In the genomic region with DNA sequence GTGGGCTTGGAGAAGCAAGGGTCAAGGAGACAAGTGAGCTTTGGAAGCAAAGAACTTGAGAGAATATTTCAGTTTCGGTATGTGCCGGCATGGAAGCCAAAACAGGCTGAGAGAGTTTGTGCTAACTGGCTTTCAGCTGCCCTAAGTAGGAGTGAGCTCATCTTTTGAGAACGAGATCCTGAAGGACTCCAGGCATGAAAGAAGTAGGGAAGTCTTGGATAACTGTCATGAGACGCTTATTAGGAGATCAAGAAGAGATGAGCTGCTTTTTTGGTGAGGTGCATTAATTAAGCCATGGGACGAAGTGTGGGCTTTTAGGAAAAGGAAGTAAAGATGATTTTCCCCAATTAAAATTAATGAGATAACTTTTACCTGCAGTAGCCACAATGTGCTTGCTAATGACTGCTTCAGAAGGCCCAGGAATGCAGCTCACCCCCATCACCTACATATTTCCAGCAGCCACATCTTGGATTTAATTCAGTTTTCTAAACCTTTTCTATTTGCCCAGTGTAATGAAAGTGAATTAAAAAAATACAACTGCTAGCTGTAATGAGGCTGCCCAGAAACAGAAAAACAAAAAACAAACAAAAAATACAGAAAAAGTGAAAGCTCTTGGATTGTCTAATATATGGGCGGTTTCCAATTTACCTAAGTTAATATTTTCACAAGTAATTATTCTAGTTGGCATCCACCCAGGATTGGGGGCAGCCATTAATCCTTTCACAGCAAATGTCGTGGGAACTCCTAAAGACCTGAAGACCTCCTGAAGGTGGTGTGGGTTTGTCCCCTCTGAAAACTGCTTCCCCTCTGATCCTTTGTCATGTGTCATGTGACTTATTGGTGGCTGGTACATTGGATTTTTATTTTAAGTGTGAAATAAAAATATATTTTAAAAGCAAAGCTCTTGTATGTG, we compare ENCODE assay signal across 20 mouse cellular contexts.
DNase-seq lines count a peak whose midpoint lies in the region; ATAC-seq lines count a peak whose summit lies in the region.
"Had no signal": no experiment of that assay in that cellular context is flagged by ENCODE, and none has a peak within 500 bp of the region (broad histone marks: within the 10 kb centered on the region; RNA-seq: fewer than 3 reads in every experiment).

No protein-coding gene starts in this region.

- no peak overlapping the region for H3K4me2 ChIP-seq in forebrain, embryonic 12.5 days
- H3K4me2 ChIP-seq in forebrain, embryonic 16.5 days (ENCODE audit: low read length) = no peak overlapping the region
- no peak overlapping the region for H3K4me2 ChIP-seq in midbrain, embryonic 12.5 days (replicated peaks)
- H3K4me2 ChIP-seq in midbrain, embryonic 14.5 days (ENCODE audit: low read length) = no peak overlapping the region
- H3K4me2 ChIP-seq in forebrain, embryonic 13.5 days = no peak overlapping the region
- H3K4me2 ChIP-seq: embryonic facial prominence, embryonic 12.5 days; heart, embryonic 11.5 days; heart, embryonic 15.5 days; hindbrain, embryonic 15.5 days had no signal

- no peak for DNase-seq in midbrain, embryonic 14.5 days
- DNase-seq in cerebellum, postnatal 25 days = no peak
- no peak for DNase-seq in urinary bladder, postnatal 36 days (ENCODE audit: low spot score in 2 of 2)
- DNase-seq: adrenal gland, adult 2 months; adrenal gland, postnatal 25 days; cerebellum, adult 11 months; cerebellum, adult 8-10 months; cerebellum, postnatal 14 days; gastrocnemius, postnatal 14 days; heart, adult 2 months had no signal

- WGBS in forebrain, embryonic 12.5 days = 55% methylated on average over 7 of the region's 7 CpGs
- 36% methylated on average over 7 of the region's 7 CpGs for WGBS in forebrain, embryonic 16.5 days
- WGBS in midbrain, embryonic 12.5 days = 70% methylated on average over 7 of the region's 7 CpGs
- 69% methylated on average over 7 of the region's 7 CpGs for WGBS in midbrain, embryonic 14.5 days
- 45% methylated on average over 7 of the region's 7 CpGs for WGBS in forebrain, embryonic 13.5 days

- H3K4me3 ChIP-seq in forebrain, embryonic 12.5 days (replicated peaks) = no peak overlapping the region
- H3K4me3 ChIP-seq in forebrain, embryonic 16.5 days (replicated peaks; ENCODE audit: low read length) = no peak overlapping the region
- no peak overlapping the region for H3K4me3 ChIP-seq in midbrain, embryonic 12.5 days
- no peak overlapping the region for H3K4me3 ChIP-seq in midbrain, embryonic 14.5 days (replicated peaks; ENCODE audit: low read depth, low read length)
- no peak overlapping the region for H3K4me3 ChIP-seq in forebrain, embryonic 13.5 days
- H3K4me3 ChIP-seq: embryonic facial prominence, embryonic 12.5 days; heart, adult 2 months; heart, embryonic 15.5 days; hindbrain, embryonic 15.5 days had no signal

- peak; percentile 76; the same call in 1 of the 2 replicates for ATAC-seq in forebrain, embryonic 12.5 days (ENCODE audit: low FRiP score)
- no peak for ATAC-seq in forebrain, embryonic 16.5 days
- peak; percentile 62; the same call in 1 of the 2 replicates for ATAC-seq in midbrain, embryonic 12.5 days (ENCODE audit: low FRiP score, low read depth)
- ATAC-seq in midbrain, embryonic 14.5 days (ENCODE audit: low FRiP score, low TSS enrichment) = no peak
- peak; percentile 83; the same call in 1 of the 2 replicates for ATAC-seq in forebrain, embryonic 13.5 days
- ATAC-seq: intestine, embryonic 16.5 days had no signal

- no peak overlapping the region for H3K9ac ChIP-seq in forebrain, embryonic 12.5 days
- H3K9ac ChIP-seq in forebrain, embryonic 16.5 days (replicated peaks; ENCODE audit: low read depth, low read length) = no peak overlapping the region
- no peak overlapping the region for H3K9ac ChIP-seq in midbrain, embryonic 12.5 days (replicated peaks)
- H3K9ac ChIP-seq in midbrain, embryonic 14.5 days (replicated peaks; ENCODE audit: low read length) = no peak overlapping the region
- H3K9ac ChIP-seq in forebrain, embryonic 13.5 days = no peak overlapping the region
- H3K9ac ChIP-seq: embryonic facial prominence, embryonic 12.5 days; heart, embryonic 15.5 days; hindbrain, embryonic 15.5 days had no signal

- no peaks in the 10 kb centered on the region for H3K27me3 ChIP-seq in forebrain, embryonic 12.5 days
- H3K27me3 ChIP-seq in forebrain, embryonic 16.5 days (replicated peaks; ENCODE audit: control insufficient read depth, insufficient read depth, low read length) = no peaks in the 10 kb centered on the region
- H3K27me3 ChIP-seq in midbrain, embryonic 12.5 days = no peaks in the 10 kb centered on the region
- H3K27me3 ChIP-seq in midbrain, embryonic 14.5 days (ENCODE audit: control insufficient read depth, insufficient read depth, low read length) = no peaks in the 10 kb centered on the region
- H3K27me3 ChIP-seq in forebrain, embryonic 13.5 days = no peaks in the 10 kb centered on the region
- H3K27me3 ChIP-seq: CH12.LX; embryonic facial prominence, embryonic 12.5 days; heart, embryonic 15.5 days; hindbrain, embryonic 15.5 days had no signal

- H3K36me3 ChIP-seq in forebrain, embryonic 12.5 days (replicated peaks) = no peaks in the 10 kb centered on the region
- no peaks in the 10 kb centered on the region for H3K36me3 ChIP-seq in forebrain, embryonic 16.5 days (ENCODE audit: control insufficient read depth, insufficient read depth)
- no peaks in the 10 kb centered on the region for H3K36me3 ChIP-seq in midbrain, embryonic 12.5 days
- no peaks in the 10 kb centered on the region for H3K36me3 ChIP-seq in midbrain, embryonic 14.5 days (ENCODE audit: control insufficient read depth, insufficient read depth, low read length)
- H3K36me3 ChIP-seq in forebrain, embryonic 13.5 days (ENCODE audit: poor library complexity, severe bottlenecking) = no peaks in the 10 kb centered on the region
- H3K36me3 ChIP-seq: embryonic facial prominence, embryonic 12.5 days; heart, embryonic 15.5 days; hindbrain, embryonic 15.5 days had no signal

- no peaks in the 10 kb centered on the region for H3K9me3 ChIP-seq in forebrain, embryonic 12.5 days
- no peaks in the 10 kb centered on the region for H3K9me3 ChIP-seq in forebrain, embryonic 16.5 days (ENCODE audit: control insufficient read depth, low read length)
- H3K9me3 ChIP-seq in midbrain, embryonic 12.5 days = no peaks in the 10 kb centered on the region
- no peaks in the 10 kb centered on the region for H3K9me3 ChIP-seq in midbrain, embryonic 14.5 days (ENCODE audit: control insufficient read depth, low read length)
- H3K9me3 ChIP-seq in forebrain, embryonic 13.5 days (replicated peaks) = no peaks in the 10 kb centered on the region
- H3K9me3 ChIP-seq: embryonic facial prominence, embryonic 12.5 days; heart, embryonic 15.5 days; hindbrain, embryonic 15.5 days had no signal

- H3K27ac ChIP-seq in forebrain, embryonic 12.5 days = peak overlapping the region; percentile 78
- H3K27ac ChIP-seq in forebrain, embryonic 16.5 days (ENCODE audit: low read length) = no peak overlapping the region
- H3K27ac ChIP-seq in midbrain, embryonic 12.5 days (replicated peaks) = no peak overlapping the region
- no peak overlapping the region for H3K27ac ChIP-seq in midbrain, embryonic 14.5 days (replicated peaks; ENCODE audit: low read depth, low read length)
- H3K27ac ChIP-seq in forebrain, embryonic 13.5 days = peak overlapping the region; percentile 48; the same call in 1 of the 2 replicates
- H3K27ac ChIP-seq: embryonic facial prominence, embryonic 12.5 days; heart, adult 2 months; heart, embryonic 15.5 days; hindbrain, embryonic 15.5 days had no signal

- no peaks in the 10 kb centered on the region for H3K4me1 ChIP-seq in forebrain, embryonic 12.5 days
- H3K4me1 ChIP-seq in forebrain, embryonic 16.5 days (replicated peaks; ENCODE audit: control insufficient read depth, insufficient read depth, low read length) = no peaks in the 10 kb centered on the region
- no peaks in the 10 kb centered on the region for H3K4me1 ChIP-seq in midbrain, embryonic 12.5 days
- H3K4me1 ChIP-seq in midbrain, embryonic 14.5 days (ENCODE audit: control insufficient read depth, insufficient read depth, low read length) = no peaks in the 10 kb centered on the region; the same call in 1 of the 2 replicates
- H3K4me1 ChIP-seq in forebrain, embryonic 13.5 days = peaks cover 4% of the 10 kb centered on the region; the same call in 1 of the 2 replicates
- H3K4me1 ChIP-seq: embryonic facial prominence, embryonic 12.5 days; heart, embryonic 15.5 days; hindbrain, embryonic 15.5 days had no signal

Comparison
In these comparisons a context has a peak if more than half of its experiments do, and no peak if none do; other contexts are left out.
1. ATAC-seq: peak in forebrain, embryonic 12.5 days (single experiment), midbrain, embryonic 12.5 days (single experiment) and forebrain, embryonic 13.5 days (single experiment); none in forebrain, embryonic 16.5 days (single experiment) and midbrain, embryonic 14.5 days (single experiment).
2. H3K27ac ChIP-seq: peak in forebrain, embryonic 12.5 days (single experiment) and forebrain, embryonic 13.5 days (single experiment); none in forebrain, embryonic 16.5 days (single experiment), midbrain, embryonic 12.5 days (single experiment) and midbrain, embryonic 14.5 days (single experiment).